Mouse (Mus musculus) adipocyte (in vitro differentiated cells): ENCODE measurements around the gene Krtap24-1.

Experiments
- DNase-seq: peaks from one replicate; pipeline ENCODE4 v3.0.0-alpha.2; 2016; ENCODE audit warnings: low spot score

Krtap24-1 gene

DNA sequence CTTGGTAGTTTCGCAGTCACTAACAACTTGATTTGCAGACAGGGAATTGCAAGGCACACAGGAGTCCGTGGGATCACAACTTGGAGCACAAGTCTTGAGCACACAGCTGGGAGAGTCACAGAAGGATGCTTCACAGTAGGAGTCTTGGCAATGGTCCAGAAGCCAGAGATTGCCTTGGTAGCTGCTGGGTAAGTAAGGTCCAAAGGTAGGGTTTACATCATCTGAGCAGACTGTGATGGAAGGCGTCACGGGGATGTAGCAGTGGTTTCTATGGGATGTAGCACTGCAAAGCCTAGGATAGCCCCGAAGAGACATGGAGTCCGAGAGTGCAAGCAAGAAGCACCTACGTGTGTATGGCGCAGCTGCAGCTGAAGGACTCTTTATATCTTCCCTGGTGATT, at the start of gene Krtap24-1:
Krtap24-1 (minus strand) TSS at position 358 of the 400 bp plus-strand sequence.
- no peak for DNase-seq

DNA sequence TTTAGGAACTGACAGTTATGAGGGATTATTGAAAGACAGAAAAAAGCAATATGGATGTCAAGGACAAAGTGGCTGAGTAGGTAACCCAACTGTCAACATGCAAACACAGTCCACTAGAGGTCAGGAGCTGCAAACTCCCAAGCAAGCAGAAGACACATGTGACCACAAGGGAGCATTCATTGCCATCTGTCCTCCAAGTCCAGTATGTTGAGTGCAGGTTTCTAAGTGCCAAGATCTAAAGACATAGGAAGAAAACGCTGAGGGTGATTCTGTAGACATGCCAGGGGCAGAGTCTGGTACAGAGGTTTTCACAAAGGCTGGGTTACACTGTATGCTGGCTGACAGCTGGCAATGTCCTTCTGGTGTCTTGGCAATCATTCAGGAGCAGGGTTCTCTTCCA, 45.3 kb upstream of the Krtap24-1 start:
- no peak for DNase-seq

DNA sequence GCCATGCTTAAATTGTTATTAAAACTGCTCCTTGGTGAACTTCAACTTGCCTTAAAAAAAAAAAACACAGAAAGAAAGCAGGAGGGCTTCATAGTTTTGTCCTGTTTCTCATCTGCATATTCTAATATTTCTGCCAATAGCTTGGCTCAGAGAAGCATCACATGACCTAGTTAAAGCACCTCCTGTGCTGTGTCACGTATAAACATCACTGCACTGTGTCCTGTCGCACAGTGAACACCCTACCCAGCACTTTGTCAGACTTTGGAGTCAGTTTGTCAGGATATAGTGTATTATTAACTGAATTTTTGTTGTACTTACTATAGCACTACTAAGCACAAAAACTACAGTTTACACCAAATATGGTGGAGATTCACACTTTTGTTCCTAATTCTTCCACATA, 39.9 kb upstream of the Krtap24-1 start:
- no peak for DNase-seq

DNA sequence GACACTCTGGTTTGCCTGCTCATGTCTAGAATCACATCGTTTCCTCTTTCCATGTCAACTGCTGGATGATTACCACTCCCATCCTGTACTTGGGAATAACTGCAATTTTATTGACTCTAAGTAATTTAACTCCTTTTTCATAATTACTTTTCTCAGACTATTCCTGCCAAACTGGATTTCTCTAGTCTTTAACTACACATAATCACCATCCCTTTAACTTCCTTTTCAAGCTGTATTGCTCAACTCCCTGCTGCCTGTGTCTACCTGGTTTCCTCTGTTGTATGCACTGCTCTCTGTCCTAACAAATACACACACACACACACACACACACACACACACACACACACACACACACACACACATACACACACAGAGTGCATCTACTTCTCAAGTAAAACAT, 39.0 kb upstream of the Krtap24-1 start:
- DNase-seq: no peak

DNA sequence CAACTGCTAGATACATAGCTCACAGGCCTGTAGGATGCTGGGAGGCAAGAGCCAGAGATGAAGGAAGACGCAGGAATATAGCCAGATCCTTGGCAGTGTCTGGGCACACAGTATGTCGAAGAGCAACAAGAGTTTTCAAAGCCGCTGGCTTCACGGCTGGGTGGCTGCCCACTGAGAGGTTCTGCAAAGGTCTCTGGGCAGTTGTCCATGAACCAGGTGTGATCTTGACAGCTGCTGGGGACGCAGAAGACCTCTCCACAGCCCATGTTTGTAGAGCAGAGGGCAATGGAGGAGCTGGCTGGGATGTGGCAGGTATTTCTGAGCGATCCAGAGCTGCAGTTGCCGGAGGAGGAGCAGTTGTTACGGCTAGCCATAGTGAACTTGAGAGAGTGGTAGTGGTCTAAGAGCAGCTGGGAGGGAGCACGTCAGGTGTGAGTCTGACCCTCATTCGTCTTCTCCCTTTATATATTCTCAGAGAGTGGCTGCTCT, 35.3 kb upstream of the Krtap24-1 start, which contains the start of gene Krtap26-1:
Krtap26-1 (minus strand) TSS at position 439 of the 489 bp plus-strand sequence.
- no peak for DNase-seq

DNA sequence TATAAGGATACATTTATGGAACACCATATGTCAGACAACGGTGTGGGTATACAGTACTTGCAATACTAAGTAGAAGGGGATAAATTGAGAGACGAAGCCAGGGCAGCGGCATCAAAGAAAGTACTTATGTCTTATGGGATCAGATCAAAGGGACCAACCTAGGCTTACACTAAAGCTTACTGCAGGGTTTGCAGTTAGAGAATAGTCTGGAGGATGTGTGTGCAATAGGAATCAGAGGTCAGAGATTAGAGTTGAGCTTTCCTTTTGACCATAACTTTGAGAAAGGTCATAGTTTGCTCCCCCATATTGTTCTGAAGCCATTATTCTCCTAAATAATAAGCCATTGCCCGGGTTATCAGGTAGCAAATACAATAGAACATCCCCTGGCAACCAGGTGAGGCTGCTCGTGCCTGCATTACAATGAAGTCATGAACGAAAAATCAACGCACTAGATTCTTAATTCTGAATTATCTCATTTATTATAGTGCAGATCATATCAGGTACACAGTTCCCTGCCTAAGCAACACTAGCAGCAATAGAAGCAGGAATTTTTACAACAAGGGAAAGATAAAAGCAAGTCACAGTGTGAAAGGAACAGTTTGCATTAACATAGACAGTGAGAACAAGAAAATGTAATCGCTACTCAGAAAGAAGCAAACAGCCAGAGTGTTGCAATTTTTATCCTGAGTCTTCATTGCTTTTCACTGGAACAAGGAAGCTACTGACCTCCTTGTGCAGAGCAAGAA, 34.5 kb upstream of the Krtap24-1 start:
- DNase-seq: no peak

DNA sequence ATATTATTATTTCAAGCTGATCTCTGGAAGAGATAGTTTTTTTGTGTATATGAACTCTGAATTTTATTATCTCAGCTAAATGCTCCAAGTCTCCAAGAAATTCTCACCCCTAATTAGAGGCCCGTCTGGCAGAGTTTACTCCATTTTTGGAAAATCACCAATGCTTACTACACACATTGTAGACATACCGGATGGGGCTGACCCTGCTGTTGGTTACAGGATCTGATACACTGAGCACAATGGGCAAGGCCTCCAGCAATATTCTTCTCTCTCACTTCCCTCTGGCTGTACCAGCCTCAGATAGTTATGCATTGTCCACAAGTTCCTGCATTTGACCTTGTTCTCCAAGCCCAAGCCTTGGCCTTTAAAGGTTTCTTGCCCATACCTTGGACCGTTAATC, 28.0 kb upstream of the Krtap24-1 start:
- DNase-seq: no peak

DNA sequence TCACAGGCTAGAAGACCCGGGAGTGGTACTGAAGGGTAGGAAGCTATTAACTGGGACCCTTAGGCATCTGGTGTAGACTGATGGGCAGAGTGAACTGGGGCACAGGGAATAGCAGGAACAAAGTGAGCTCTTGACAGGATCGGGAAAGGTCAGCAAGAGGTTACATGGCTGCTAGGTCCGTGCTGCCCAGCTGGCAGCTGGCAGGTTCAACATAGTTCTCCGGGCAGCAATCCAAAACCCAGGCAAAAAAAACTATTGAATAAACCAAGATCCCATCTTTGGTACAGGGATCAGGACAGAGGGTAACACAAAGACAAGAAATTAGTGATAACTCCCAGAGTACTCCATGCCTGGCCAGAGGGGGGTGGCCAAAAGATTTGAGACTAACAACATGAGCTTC, 23.1 kb upstream of the Krtap24-1 start:
- DNase-seq: peak; percentile 23

DNA sequence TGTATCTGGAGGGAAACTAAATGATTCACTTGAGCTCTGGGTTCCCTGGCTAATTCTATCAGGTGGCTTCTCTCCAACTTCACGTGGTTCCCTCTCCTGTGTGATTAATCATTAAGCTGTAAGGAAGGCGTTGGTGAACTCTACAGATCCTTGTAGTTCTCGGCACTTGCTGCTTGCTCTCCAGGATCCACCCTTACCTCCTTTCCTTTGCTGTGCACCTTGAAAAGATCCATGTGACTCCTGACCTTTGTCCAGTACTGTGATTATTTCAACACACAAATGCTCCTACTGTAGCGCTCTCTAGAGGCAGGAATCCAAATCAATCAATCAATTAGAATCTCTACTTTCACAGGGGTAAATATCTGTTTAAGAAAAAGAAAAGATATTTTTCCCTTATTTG, 19.4 kb upstream of the Krtap24-1 start:
- DNase-seq: no peak

DNA sequence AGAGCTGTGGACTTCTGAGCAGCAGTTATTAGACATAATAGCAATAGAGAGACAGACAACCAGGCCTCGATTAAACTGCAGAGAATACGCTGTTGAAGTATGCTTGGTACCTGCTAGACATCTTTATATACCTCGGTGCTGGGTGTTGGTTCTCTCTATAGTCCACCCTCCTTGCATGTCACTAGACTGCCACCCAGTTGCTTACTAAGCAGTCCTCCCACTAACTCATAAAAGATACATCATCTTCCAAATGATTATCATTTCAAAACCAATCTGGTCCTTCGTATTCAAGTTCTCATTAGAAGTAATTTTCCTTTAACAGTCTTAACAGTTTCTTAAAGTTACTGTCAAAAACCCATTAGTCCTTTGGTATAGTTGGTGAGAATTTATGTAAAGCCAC, 15.5 kb upstream of the Krtap24-1 start, which contains the start of gene 2310079G19Rik:
2310079G19Rik (minus strand) TSS at position 101 of the 400 bp plus-strand sequence.
- no peak for DNase-seq

DNA sequence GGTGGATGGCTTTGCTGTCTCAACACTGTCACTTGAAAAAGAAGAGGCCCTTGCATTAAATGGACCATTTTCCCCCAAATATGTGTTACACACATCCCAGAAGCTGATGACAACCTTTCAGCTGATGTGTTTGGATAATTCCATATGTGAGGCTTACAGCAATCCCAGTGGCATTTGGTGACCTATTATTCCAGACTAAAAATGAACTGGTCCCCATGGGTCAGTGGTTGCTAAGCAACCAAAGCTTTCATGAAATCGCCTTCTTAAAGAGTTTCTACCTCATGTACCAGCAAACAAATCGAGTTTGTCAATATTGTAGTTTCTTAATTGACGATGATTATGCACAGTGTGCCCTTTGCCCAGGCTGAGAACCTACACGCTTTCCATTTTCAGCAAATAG, 633 bp upstream of the Krtap24-1 start:
- no peak for DNase-seq

DNA sequence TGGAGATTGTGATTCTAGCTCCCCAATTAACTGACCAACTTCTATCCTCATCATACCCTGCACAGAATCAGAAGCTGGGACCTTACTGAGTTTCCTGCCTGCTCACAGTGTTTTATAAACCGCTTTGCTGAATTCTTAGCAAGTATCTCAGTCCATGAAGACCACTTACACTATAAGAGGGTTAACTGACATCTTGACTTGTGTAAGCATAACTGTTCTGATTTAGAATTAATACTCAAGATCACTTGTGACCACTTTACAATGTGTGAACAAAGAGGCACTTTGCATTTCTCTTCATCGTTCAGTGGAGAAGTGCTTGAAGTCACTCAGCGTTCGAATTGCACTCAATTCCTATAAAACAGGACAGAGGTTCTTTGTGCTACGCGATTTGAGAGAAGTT, 7.5 kb downstream of the Krtap24-1 start:
- DNase-seq: no peak

DNA sequence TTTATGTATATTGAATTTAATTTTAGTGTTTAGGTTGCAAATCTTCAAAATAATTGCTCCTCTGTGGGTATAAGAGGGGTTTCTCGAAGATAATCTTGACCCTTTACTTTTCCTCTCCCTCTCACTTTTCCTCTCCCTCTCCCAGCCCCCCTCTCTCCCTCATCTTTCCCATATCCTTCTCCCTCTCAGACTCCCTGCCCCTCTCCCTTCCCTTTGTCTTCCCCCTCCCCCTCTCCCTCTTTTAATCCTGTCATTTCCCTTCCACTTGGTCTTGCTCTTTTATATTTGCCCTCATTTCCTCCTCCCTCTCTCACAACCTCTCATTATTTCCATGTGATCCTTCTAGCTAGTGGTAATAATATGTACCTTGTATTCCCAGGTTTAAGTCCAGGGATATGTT, 9.6 kb downstream of the Krtap24-1 start:
- no peak for DNase-seq

DNA sequence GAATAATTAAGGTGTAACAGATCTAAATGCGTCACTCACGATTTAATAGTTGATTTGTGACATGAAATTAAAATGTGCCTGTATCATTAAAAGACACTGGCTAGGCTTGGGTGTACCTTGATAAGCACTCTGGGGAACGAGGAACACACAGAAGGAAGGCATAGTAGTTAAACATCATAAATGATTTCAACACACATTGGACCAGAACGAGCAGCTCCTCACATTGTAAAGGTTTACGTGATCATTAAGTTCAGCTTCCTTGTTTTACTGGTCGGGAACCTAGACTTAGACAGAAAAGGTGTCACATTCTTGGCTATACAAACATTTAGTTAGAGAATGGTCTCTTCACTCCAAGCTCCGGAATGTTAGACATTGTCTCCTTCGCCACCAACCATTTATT, 11.8 kb downstream of the Krtap24-1 start:
- no peak for DNase-seq

DNA sequence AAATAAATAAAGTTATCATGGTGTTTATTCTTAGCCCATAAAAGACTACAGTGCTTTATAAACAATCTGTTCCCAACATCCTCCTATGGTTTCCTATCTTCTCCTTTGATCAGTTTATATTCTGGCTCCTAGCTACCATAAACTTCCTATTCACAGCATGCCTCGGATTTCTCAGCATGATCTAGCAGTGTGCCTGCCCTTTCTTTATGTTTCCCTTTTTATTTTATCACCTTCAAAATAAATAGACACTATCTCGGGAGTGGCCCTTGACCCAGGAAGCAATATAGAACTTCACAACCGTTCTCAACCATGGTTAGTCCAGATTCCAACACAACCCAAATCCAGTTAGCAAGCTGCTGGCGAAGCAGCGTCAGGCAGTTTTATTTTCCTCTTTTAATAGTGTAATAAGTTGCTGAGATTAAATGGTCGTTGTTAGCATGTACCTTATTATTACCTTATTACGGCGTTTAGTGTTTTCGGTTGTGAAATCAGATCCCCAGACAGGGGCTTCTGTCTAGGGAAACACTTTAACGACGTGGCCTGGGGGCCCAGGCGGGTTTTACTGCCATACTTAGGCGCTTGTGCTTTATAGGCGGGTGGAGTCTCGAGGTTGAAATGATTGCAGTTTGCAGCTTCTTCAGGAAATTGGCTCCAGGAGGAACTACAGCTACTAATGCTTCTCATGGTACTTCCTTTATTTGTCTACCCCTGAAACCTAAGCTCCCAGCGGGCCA, 12.4 kb downstream of the Krtap24-1 start:
- no peak for DNase-seq

DNA sequence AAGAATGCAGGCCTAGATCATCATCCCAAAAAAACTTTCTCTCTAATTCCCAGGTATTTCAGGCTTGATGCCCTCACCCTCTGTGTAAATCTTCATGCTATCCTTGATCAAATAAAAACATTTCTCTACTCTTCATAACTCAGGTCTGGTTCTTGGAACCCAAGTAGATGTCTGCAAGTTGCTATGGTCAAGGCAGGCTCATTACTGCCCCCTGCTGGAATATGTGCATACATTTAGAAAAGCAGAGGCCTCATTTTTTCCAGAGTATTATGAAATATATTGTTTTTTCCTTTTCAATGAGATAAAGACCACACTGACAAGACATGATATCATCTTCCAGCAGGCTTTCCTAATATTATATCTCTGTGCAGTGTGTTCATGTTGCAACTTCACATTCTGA, 19.3 kb downstream of the Krtap24-1 start:
- DNase-seq: no peak

DNA sequence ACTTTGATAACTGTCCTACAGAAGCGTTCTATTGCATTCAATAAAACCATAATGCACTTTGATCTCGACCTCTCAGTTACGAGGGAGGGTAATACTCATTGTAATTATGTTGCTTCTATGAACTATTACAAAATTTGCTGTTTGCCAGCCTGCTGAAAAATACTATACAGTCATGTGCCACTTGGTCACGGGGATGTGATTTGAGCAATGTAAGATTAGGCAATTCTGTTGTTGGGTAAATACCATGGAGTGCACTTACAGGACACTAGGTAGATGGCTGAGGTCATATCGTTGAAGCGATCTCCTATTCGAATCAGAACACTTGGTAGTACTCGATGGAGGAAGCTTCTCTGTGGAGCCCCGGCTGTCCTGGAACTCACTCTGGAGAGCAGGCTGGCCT, 28.7 kb downstream of the Krtap24-1 start:
- no peak for DNase-seq

DNA sequence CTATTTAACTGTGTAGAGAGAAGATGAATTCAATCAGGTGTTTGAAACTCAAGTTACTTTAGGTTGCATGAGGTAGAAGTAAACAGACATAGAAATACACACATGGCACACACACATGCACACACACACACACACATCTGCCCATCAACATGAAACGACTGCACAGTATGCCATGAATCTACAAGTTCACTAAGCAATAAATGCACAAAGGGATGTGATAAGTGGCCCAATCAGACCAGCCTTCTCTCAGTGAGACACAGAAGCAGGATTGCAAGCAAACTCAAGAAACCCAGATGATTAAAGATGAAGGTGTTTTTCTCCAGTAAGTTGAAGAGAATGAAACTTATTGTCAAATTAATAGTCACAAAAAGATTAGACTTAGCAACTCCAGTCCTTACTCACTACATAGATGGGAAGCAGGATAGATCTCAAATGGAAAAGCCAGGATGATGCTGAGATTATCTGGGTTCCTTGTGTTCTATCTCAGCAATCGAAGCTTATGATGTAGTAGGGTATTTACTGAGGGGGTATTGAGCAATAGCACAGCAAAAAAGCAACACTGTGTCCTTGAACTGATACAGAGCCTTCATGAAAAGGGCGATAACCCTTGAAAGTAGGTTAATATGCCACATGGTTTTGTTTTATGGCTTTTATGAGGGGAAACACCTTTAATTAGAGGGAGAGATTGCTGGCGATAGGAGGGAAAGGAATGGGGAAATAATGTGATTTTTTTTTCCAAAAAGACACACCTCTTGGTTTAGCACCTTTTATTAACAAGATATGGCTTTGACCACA, 36.0 kb downstream of the Krtap24-1 start:
- DNase-seq: no peak

DNA sequence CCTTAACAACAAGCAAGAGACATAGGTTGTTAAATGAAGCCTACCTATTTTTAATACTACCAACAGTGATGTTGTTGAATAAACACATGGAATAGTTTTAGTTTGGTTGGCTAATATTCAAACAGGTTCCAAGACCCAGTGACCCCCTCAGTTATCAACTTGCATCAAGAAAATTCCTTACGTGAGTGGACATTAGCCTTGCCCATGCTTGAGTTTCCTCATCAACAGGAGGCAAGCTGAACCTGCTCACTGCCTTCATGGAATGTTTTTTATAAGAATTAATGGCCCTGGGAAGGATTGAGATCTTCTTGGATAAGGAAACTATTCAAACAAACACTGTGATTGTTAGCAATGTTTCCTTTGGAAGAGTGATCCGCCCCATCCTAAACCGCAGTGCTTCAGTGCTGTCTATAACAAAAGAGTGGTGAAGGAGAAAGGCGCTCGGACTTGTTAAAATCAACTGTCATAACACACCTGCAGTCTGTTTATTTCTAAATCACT, 39.1 kb downstream of the Krtap24-1 start:
- DNase-seq: no peak

DNA sequence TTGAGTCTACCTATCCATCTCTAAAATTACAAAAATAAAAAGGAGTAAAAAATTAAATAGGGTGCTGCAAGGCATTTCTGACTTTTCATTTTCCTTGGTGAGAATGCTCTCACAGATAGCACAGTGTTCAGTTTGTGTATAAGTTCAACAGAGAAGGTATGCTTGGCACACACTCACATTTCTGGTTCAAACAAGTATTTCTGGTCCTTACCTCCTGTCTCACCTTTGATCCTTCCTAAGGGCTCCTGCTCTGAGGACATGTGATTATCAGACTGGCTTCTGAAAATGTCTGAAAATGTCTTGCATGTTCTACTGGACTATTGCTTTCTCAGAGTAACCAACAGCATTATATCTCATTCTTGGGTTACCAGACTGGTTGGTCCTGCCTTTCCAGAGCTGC, 41.9 kb downstream of the Krtap24-1 start:
- no peak for DNase-seq

DNA sequence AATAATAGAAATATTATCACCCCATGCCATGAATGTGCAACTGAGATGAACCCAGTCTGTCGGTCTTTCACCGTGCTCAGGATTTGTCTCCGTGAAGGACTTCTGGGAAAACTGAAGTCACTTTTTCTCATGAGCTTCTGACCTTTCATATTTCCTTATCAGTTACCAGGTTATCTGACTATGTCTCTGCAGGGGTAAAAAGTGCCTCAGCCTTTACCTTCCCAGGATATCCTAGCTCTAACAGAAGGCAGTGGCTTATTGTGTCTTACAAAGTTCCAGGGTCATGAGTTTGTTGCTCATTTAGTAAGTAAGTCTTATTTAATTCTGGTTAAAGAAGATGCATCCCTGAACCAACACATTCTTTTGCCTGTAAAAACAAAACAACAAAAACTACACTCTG, 42.3 kb downstream of the Krtap24-1 start:
- no peak for DNase-seq

DNA sequence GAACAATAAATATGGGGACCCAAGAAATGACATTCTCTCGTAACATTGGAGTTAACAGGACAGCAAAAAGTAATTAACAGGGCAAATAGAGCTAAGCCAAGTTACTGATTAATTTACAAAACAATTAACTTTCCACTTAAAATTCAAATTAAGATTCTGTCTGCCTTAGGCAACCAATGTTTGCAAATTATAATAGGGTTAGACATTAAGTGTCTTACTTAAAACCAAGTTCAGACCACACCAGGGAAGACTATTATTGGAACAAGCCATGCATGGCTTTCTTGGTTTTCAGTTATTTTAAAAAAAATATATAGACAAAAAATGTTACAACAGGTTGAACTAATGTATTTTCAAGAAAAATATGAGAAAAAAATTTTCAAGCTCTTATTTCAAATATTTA, 43.0 kb downstream of the Krtap24-1 start:
- no peak for DNase-seq
